Mouse (Mus musculus) spleen, adult 2 months (tissue): Measurements from ENCODE around the gene Fosl1.

Experiments used
- CTCF ChIP-seq: fragments of 200-500 bp; IDR thresholded peaks from 2 replicates; pipeline ENCODE4 v1.5.1; 2011; ENCODE audit warnings: mild to moderate bottlenecking, inconsistent platforms; ENCODE audit not compliant: insufficient read depth, insufficient read length, insufficient replicate concordance; ENCODE audit errors: extremely low read depth
- POLR2A ChIP-seq: fragments of 200-500 bp; IDR thresholded peaks from 2 replicates; pipeline ENCODE4 v1.6.1; 2011; ENCODE audit warnings: low read depth, low read length, inconsistent platforms

DNA sequence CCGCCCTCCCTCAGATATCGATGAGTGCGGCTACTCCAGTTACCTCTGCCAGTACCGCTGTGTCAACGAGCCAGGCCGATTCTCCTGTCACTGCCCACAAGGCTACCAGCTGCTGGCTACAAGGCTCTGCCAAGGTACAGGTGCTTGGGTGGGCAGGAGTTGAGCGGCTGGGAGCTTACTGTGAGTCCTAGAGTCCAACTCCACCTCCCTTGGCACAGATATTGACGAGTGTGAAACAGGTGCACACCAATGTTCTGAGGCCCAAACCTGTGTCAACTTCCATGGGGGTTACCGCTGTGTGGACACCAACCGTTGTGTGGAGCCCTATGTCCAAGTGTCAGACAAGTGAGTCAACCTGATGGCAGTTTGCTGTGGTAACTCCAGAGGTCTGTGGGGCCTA lies 32.7 kb downstream of the Fosl1 start:
- TF ChIP-seq POLR2A, result no peak
- TF ChIP-seq CTCF, result no peak
